Mouse (Mus musculus) CH12.LX (cell line): ENCODE results near the gene Polr2m.

ENCODE experiments used
- CTCF ChIP-seq, 2 experiments: IDR thresholded peaks in 1 of 2; conservative IDR thresholded peaks in 1 of 2; 2 replicates each; pipeline ENCODE4 v1.5.1; 2011 to 2012; ENCODE audit warnings: low read depth in 2 of 2, low read length in 2 of 2, improper control_type of control experiment in 1 of 2, inconsistent platforms in 1 of 2, mild to moderate bottlenecking in 1 of 2, moderate library complexity in 1 of 2
- E2F4 ChIP-seq: IDR thresholded peaks from 2 replicates; pipeline ENCODE4 v1.6.1; 2011; ENCODE audit warnings: low read depth, low read length, improper control_type of control experiment; ENCODE audit not compliant: insufficient replicate concordance
- ETS1 ChIP-seq: conservative IDR thresholded peaks from 2 replicates; pipeline ENCODE4 v1.6.1; 2012; ENCODE audit warnings: low read depth, mild to moderate bottlenecking, inconsistent platforms, low read length, improper control_type of control experiment, moderate library complexity
- GABPA ChIP-seq: IDR thresholded peaks from 2 replicates; pipeline ENCODE4 v1.6.1; 2012; ENCODE audit warnings: low read depth, low read length, improper control_type of control experiment, inconsistent platforms; ENCODE audit not compliant: insufficient replicate concordance
- MAFK ChIP-seq: IDR thresholded peaks from 2 replicates; pipeline ENCODE4 v1.6.1; 2011; ENCODE audit warnings: low read length, improper control_type of control experiment; ENCODE audit not compliant: insufficient replicate concordance
- MXI1 ChIP-seq: IDR thresholded peaks from 2 replicates; pipeline ENCODE4 v1.6.1; 2011; ENCODE audit warnings: mild to moderate bottlenecking, low read depth, low read length, improper control_type of control experiment
- NELFE ChIP-seq: IDR thresholded peaks from 2 replicates; pipeline ENCODE4 v1.6.1; 2011; ENCODE audit warnings: low read depth, low read length, improper control_type of control experiment
- POLR2A ChIP-seq: IDR thresholded peaks from 2 replicates; pipeline ENCODE4 v1.6.1; 2011; ENCODE audit warnings: low read depth, mild to moderate bottlenecking, improper control_type of control experiment, low read length
- SMC3 ChIP-seq: IDR thresholded peaks from 2 replicates; pipeline ENCODE4 v1.6.1; 2011; ENCODE audit warnings: low read depth, low read length, improper control_type of control experiment
- USF1 ChIP-seq: IDR thresholded peaks from 2 replicates; pipeline ENCODE4 v1.6.1; 2014; ENCODE audit warnings: low read depth, mild to moderate bottlenecking, inconsistent platforms, low read length, improper control_type of control experiment

GRCm38 (mm10) chr9:71479413-71479812 is 6.3 kb downstream of the Polr2m start:
- no peak for TF ChIP-seq ETS1
- TF ChIP-seq CTCF (conservative IDR thresholded peaks at IDR 0.05 in 1 of 2, IDR thresholded peaks at IDR 0.05 in 1 of 2; ENCODE audit: low read depth in 2 of 2, low read length in 2 of 2), result no peak
- no peak for TF ChIP-seq MXI1
- TF ChIP-seq E2F4, result no peak
- TF ChIP-seq NELFE, result no peak
- TF ChIP-seq USF1, result no peak
- TF ChIP-seq POLR2A, result no peak
- no peak for TF ChIP-seq MAFK
- TF ChIP-seq SMC3, result no peak
- no peak for TF ChIP-seq GABPA
